Mouse (Mus musculus): Measurements from ENCODE around the gene Cdh23. TPM values are rescaled to one million over a fixed set of nuclear protein-coding genes. Genes with fewer than 3 reads are reported as not detected.

Cdh23 gene
- polyA plus RNA-seq, 1 experiment = not detected

DNA sequence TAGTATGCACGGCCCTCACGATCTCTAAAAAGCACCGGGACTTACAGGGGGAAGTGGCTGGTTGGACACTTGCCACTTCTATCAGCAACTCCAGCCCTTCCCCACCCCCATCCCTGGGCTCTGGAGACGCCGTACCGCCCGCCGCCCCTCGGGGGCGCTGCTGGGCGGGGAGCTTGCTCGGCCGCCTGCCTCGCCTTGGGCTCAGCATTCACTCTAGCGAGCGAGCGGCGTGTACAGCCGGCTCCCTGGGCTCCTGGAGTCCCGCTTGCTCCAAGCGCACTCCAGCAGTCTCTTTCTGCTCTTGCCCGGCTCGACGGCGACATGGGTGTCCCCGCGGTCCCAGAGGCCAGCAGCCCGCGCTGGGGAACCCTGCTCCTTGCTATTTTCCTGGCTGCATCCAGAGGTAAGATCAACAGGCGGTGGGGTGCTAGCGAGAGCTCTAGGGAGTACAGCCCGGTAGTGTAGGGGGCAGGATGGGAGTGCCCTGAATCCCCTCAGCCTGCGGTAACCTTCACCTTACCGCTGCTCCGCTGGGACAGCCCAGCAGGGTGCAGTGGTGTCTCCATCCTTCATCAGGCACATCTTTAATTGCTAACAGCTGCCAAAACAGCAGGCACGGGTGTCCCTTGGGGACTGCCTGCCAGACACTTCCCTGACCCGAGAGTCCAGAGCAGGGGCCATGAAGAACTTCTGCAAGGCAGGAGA is 349.4 kb downstream of the Cdh23 start, which contains the start of gene Vsir:
Gene Vsir, plus strand, starts transcription at position 151 of the 705 bp plus-strand sequence.
- Histone ChIP-seq H3K27ac (ENCODE audit: insufficient read depth, low read depth, low read length) (peak within 1 kb of the TSS; percentile 95), H3K4me3 (ENCODE audit: insufficient read depth, low read length) (peak within 1 kb of the TSS; percentile 72), H3K4me1 (ENCODE audit: control insufficient read depth, insufficient read depth, low read length) (peaks cover 50% of the 10 kb centered on the region)
- no peak for TF ChIP-seq POLR2A (IDR thresholded peaks at IDR 0.05; ENCODE audit: borderline replicate concordance, low read depth, low read length)
- TF ChIP-seq CTCF (IDR thresholded peaks at IDR 0.05; ENCODE audit: low read depth, low read length) = peak; percentile 40

DNA sequence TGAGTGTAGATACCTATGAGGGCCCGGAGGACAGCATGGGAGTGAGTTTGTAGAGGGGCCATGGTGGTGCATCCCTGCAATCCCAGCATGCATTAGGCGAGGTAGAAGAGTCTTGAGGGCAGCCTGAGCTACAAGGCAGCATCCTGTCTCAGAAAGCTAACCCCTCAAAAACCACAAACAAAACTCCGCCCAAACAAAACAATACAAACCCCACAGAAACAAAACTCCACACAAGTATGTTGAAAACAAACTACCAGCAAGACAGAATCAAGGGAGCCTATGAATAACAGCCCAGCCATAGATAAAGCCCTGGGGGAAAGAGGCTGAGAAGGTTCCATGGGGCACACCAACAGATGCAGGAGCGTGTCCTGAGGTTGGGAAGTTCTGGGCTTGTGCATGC is 350.2 kb downstream of the Cdh23 start:
- Histone ChIP-seq H3K4me3 (ENCODE audit: insufficient read depth, low read length) (no peak overlapping the region), H3K27ac (ENCODE audit: insufficient read depth, low read depth, low read length) (peak overlapping the region; percentile 62), H3K4me1 (ENCODE audit: control insufficient read depth, insufficient read depth, low read length) (peaks cover 50% of the 10 kb centered on the region)
- TF ChIP-seq CTCF (IDR thresholded peaks at IDR 0.05; ENCODE audit: low read depth, low read length) (no peak), POLR2A (IDR thresholded peaks at IDR 0.05; ENCODE audit: borderline replicate concordance, low read depth, low read length) (no peak)

DNA sequence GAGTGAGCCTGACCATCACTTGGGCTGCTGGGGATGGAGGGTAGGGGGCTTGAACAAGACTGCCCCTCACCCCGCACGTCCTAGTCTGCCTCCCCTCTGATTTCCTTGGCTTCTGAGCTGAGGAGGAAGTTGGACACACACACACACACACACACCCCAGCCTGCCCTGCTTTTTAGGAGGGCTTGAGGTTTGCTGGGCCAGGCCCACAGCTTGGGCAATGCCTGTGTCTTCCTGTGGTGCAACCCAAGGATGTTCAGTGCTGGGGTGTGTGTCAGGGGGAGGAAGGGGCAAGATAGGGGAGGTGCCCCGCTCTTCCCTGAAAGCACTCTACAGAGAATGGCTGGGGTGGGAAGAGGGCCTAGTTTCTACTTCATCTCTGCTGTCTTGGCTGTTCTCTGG is 352.2 kb downstream of the Cdh23 start:
- Histone ChIP-seq H3K27ac (ENCODE audit: insufficient read depth, low read depth, low read length) (peak overlapping the region; percentile 71), H3K4me1 (ENCODE audit: control insufficient read depth, insufficient read depth, low read length) (peaks cover 41% of the 10 kb centered on the region), H3K4me3 (ENCODE audit: insufficient read depth, low read length) (no peak overlapping the region)
- TF ChIP-seq CTCF (IDR thresholded peaks at IDR 0.05; ENCODE audit: low read depth, low read length) (no peak), POLR2A (IDR thresholded peaks at IDR 0.05; ENCODE audit: borderline replicate concordance, low read depth, low read length) (no peak)

DNA sequence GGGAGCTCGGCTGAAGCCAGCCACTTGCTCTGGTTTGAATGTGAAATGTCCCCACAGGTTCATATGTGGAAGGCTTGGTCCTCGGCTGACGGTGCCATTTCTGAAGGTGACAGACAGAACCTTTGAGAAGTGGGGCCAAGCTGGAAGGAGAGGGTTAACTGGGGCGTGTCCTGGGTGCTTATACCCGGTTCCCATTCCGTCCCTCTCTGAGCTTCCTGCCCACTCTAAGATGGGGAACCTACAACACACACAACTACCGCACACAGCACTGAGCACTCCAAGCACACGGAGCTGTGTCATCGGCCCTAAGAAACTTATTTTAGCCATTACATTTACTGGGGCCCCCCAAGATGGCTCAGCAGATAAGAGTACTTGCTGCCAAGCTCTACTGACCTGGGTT is 354.8 kb downstream of the Cdh23 start:
- no peak for TF ChIP-seq CTCF (IDR thresholded peaks at IDR 0.05; ENCODE audit: low read depth, low read length)
- TF ChIP-seq POLR2A (IDR thresholded peaks at IDR 0.05; ENCODE audit: borderline replicate concordance, low read depth, low read length) = no peak
- no peak overlapping the region for H3K4me3 ChIP-seq (ENCODE audit: insufficient read depth, low read length)
- H3K27ac ChIP-seq (ENCODE audit: insufficient read depth, low read depth, low read length) = peak overlapping the region; percentile 20
- peaks cover 41% of the 10 kb centered on the region for H3K4me1 ChIP-seq (ENCODE audit: control insufficient read depth, insufficient read depth, low read length)

DNA sequence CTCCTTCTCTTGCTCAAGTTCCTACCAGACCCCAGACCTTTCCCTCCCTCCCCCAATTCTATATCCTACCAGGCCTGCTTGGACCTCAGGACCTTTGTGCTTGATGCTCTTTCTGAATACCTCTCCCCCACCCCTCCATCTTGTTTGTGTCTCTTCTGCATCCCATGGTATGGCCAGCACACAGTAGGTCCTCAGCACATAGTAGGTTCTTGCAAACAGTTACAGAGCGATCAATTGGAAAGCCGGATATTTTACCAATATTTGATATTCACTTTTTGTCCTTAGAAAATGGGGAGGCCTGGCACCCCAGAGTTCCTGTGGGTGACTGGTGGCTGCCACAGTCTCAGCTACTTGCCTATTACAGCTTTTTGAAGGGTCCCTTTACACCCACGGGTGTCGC is 361.3 kb downstream of the Cdh23 start:
- Histone ChIP-seq H3K4me1 (ENCODE audit: control insufficient read depth, insufficient read depth, low read length) (peaks cover 4% of the 10 kb centered on the region), H3K4me3 (ENCODE audit: insufficient read depth, low read length) (no peak overlapping the region), H3K27ac (ENCODE audit: insufficient read depth, low read depth, low read length) (no peak overlapping the region)
- TF ChIP-seq CTCF (IDR thresholded peaks at IDR 0.05; ENCODE audit: low read depth, low read length) (no peak), POLR2A (IDR thresholded peaks at IDR 0.05; ENCODE audit: borderline replicate concordance, low read depth, low read length) (no peak)

DNA sequence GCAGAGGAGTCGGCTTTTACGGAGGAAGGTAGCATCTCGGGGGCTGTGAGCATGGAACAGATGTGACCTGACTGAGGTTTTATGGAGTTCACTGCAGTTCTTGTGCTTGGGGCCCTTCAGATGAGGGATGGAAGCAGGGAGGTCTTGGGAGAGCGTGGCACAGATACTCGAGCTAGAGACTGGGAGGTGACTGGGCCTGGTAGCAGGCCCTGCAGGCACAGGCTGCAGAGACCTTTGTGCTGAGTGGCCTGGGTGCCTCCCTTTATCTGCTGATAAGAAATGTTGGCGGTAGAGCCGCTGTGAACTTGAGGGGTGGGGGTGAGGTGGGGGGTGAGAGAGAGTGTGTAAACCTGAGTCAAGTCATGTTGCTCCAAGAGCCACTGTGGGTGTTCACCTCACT is 361.7 kb downstream of the Cdh23 start:
- Histone ChIP-seq H3K4me3 (ENCODE audit: insufficient read depth, low read length) (no peak overlapping the region), H3K27ac (ENCODE audit: insufficient read depth, low read depth, low read length) (no peak overlapping the region), H3K4me1 (ENCODE audit: control insufficient read depth, insufficient read depth, low read length) (peaks cover 4% of the 10 kb centered on the region)
- no peak for TF ChIP-seq POLR2A (IDR thresholded peaks at IDR 0.05; ENCODE audit: borderline replicate concordance, low read depth, low read length)
- no peak for TF ChIP-seq CTCF (IDR thresholded peaks at IDR 0.05; ENCODE audit: low read depth, low read length)

DNA sequence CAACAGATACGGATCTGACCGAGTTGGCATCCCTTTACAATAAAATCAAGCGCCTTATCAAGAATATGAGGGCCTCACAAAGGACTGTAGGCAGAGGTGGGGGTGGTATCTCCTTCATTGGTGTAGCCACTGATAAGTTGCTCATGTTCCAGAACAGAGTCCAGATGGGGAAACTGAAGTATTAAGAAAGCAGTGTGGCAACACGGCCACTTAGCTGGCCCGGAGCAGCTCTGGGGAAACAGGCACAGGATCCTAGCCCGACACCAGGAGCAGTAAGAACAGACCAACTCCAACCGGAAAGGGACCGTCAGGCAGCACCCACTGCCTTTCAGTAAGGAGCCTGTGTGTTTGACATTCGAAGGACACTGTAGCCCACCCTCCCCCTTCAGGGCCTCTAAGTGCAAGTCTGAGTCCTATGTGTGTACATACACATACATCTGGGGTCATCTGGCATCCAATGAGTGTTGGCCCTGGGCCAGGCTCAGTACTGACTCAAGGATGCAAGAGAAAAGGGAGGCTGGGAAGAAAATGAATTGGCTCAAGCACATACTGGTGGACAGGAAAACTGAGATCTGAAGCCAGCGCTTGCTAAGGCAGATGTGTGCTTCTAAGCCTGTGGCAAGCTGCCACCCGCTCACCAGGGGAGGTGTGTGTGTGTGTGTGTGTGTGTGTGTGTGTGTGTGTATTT is 367.2 kb downstream of the Cdh23 start:
- TF ChIP-seq CTCF (IDR thresholded peaks at IDR 0.05; ENCODE audit: low read depth, low read length) = no peak
- no peak for TF ChIP-seq POLR2A (IDR thresholded peaks at IDR 0.05; ENCODE audit: borderline replicate concordance, low read depth, low read length)
- H3K4me3 ChIP-seq (ENCODE audit: insufficient read depth, low read length) = no peak overlapping the region
- peaks cover 4% of the 10 kb centered on the region for H3K4me1 ChIP-seq (ENCODE audit: control insufficient read depth, insufficient read depth, low read length)
- H3K27ac ChIP-seq (ENCODE audit: insufficient read depth, low read depth, low read length) = no peak overlapping the region

DNA sequence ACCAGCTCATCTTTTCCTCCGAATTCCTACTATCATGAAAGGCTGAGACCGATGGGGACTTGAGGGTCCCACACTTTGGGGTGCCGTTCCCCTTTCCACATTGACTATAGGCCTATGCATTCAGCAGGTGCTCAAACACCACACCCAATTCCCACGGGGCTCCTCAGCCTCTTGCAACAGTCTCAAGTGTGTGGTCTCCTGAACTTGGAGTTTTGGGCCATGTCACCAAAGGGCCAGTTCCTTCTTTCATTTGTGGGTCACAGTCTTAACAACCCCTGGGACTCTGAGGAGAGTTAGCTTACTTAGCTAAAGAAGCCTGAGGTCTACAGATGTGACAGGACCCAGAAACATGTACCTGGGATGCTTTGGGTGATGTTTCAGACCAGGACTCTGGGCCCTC is 380.1 kb downstream of the Cdh23 start:
- no peak overlapping the region for H3K4me3 ChIP-seq (ENCODE audit: insufficient read depth, low read length)
- no peak overlapping the region for H3K27ac ChIP-seq (ENCODE audit: insufficient read depth, low read depth, low read length)
- H3K4me1 ChIP-seq (ENCODE audit: control insufficient read depth, insufficient read depth, low read length) = no peaks in the 10 kb centered on the region
- no peak for TF ChIP-seq POLR2A (IDR thresholded peaks at IDR 0.05; ENCODE audit: borderline replicate concordance, low read depth, low read length)
- TF ChIP-seq CTCF (IDR thresholded peaks at IDR 0.05; ENCODE audit: low read depth, low read length) = no peak

DNA sequence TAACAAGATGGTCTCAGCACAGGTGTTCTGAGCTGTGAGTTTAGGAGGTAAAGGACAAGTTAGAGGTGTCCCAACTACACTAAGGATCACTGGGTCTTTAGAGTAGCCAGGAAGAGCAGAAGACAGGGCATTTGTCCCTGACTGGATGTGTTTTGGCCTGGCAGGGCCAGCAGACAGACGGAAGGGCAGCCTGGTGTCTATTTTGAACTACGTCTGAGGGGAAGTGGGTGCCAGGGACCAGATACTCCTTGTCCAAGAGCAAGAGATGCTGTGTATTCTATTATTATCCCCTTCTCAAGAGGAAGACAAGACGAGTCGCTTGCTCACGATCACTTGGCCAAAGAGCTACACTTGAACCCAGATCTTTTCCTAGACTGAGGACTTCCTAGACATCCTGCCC is 382.7 kb downstream of the Cdh23 start:
- Histone ChIP-seq H3K27ac (ENCODE audit: insufficient read depth, low read depth, low read length) (no peak overlapping the region), H3K4me1 (ENCODE audit: control insufficient read depth, insufficient read depth, low read length) (no peaks in the 10 kb centered on the region), H3K4me3 (ENCODE audit: insufficient read depth, low read length) (no peak overlapping the region)
- TF ChIP-seq CTCF (IDR thresholded peaks at IDR 0.05; ENCODE audit: low read depth, low read length) (no peak), POLR2A (IDR thresholded peaks at IDR 0.05; ENCODE audit: borderline replicate concordance, low read depth, low read length) (no peak)

DNA sequence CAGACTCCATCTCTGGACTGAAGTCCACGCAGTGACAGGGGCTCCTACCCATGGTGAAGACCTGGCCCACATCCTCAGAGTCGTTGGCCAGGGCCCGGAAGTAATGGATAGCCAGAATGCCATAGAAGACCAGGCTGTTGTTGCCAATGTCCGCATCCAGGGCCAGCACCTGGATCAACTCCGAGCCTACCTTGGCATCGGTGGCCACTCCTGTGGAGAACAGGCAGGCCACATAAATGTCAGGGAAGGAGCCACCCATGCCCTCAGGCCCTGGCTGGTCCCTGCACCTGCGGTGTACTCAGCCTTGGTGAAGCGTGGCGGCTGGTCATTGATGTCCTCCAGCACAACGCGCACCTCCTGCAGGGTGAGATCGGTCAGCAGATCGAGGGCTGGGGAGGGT is 385.7 kb downstream of the Cdh23 start:
- Histone ChIP-seq H3K27ac (ENCODE audit: insufficient read depth, low read depth, low read length) (no peak overlapping the region), H3K4me3 (ENCODE audit: insufficient read depth, low read length) (no peak overlapping the region), H3K4me1 (ENCODE audit: control insufficient read depth, insufficient read depth, low read length) (no peaks in the 10 kb centered on the region)
- TF ChIP-seq CTCF (IDR thresholded peaks at IDR 0.05; ENCODE audit: low read depth, low read length) (no peak), POLR2A (IDR thresholded peaks at IDR 0.05; ENCODE audit: borderline replicate concordance, low read depth, low read length) (no peak)

Data from bone marrow macrophage, adult 2 months (primary cell).